Mouse (Mus musculus): ENCODE data around the gene Abcg5. TPM values are rescaled to one million over a fixed set of nuclear protein-coding genes. Genes with fewer than 3 reads are reported as not detected.

The Abcg5 gene
- polyA plus RNA-seq, 1 experiment from 2014 or later: 3.7 TPM

GRCm38 (mm10) chr17:84656653-84657421 is 26.0 kb downstream of the Abcg5 start:
- 56% methylated on average over 19 of the region's 19 CpGs for WGBS
- Histone ChIP-seq H3K4me3 (ENCODE audit: low read length) (no peak overlapping the region), H3K9me3 (ENCODE audit: control insufficient read depth, low read length) (no peaks in the 10 kb centered on the region), H3K4me2 (ENCODE audit: low read depth, low read length) (no peak overlapping the region), H3K27ac (ENCODE audit: low read length) (no peak overlapping the region), H3K36me3 (ENCODE audit: control insufficient read depth, insufficient read depth, low read length) (no peaks in the 10 kb centered on the region), H3K9ac (ENCODE audit: low read depth, low read length) (no peak overlapping the region), H3K4me1 (ENCODE audit: control insufficient read depth, insufficient read depth, low read length) (peaks cover 9% of the 10 kb centered on the region), H3K27me3 (replicated peaks; ENCODE audit: control insufficient read depth, insufficient read depth, low read length) (no peaks in the 10 kb centered on the region)
- no peak for ATAC-seq

- Histone ChIP-seq H3K4me2 (ENCODE audit: low read depth, low read length) (no peak overlapping the region), H3K27me3 (replicated peaks; ENCODE audit: control insufficient read depth, insufficient read depth, low read length) (no peaks in the 10 kb centered on the region)
- no peak for ATAC-seq
These were observed 26.6 kb downstream of the Abcg5 start for GRCm38 (mm10) chr17:84656205-84656604.

GRCm38 (mm10) chr17:84653544-84653943 is 29.3 kb downstream of the Abcg5 start:
- Histone ChIP-seq H3K9me3 (ENCODE audit: control insufficient read depth, low read length) (no peaks in the 10 kb centered on the region), H3K4me1 (ENCODE audit: control insufficient read depth, insufficient read depth, low read length) (peaks cover 6% of the 10 kb centered on the region; the same call in 1 of the 2 replicates), H3K9ac (ENCODE audit: low read depth, low read length) (no peak overlapping the region), H3K36me3 (ENCODE audit: control insufficient read depth, insufficient read depth, low read length) (no peaks in the 10 kb centered on the region), H3K27ac (ENCODE audit: low read length) (no peak overlapping the region), H3K4me3 (ENCODE audit: low read length) (no peak overlapping the region), H3K27me3 (replicated peaks; ENCODE audit: control insufficient read depth, insufficient read depth, low read length) (no peaks in the 10 kb centered on the region), H3K4me2 (ENCODE audit: low read depth, low read length) (no peak overlapping the region)
- ATAC-seq: no peak
- WGBS: 91% methylated on average over 9 of the region's 9 CpGs

More at GRCm38 (mm10) chr17:84656205-84656604, 26.6 kb downstream of the Abcg5 start:
- H3K4me3 ChIP-seq (ENCODE audit: low read length): no peak overlapping the region
- H3K9ac ChIP-seq (ENCODE audit: low read depth, low read length): no peak overlapping the region
- peaks cover 6% of the 10 kb centered on the region; the same call in 1 of the 2 replicates for H3K4me1 ChIP-seq (ENCODE audit: control insufficient read depth, insufficient read depth, low read length)
- no peak overlapping the region for H3K27ac ChIP-seq (ENCODE audit: low read length)
- H3K9me3 ChIP-seq (ENCODE audit: control insufficient read depth, low read length): no peaks in the 10 kb centered on the region
- no peaks in the 10 kb centered on the region for H3K36me3 ChIP-seq (ENCODE audit: control insufficient read depth, insufficient read depth, low read length)
- WGBS: 61% methylated on average over 5 of the region's 5 CpGs

- H3K27me3 ChIP-seq (replicated peaks; ENCODE audit: control insufficient read depth, insufficient read depth, low read length): no peaks in the 10 kb centered on the region
- no peak overlapping the region for H3K4me2 ChIP-seq (ENCODE audit: low read depth, low read length)
- H3K4me1 ChIP-seq (ENCODE audit: control insufficient read depth, insufficient read depth, low read length): peaks cover 13% of the 10 kb centered on the region
- WGBS: 71% methylated on average over 9 of the region's 9 CpGs
- H3K9me3 ChIP-seq (ENCODE audit: control insufficient read depth, low read length): no peaks in the 10 kb centered on the region
- H3K27ac ChIP-seq (ENCODE audit: low read length): no peak overlapping the region
- H3K9ac ChIP-seq (ENCODE audit: low read depth, low read length): no peak overlapping the region
- peak; percentile 89 for ATAC-seq
- H3K4me3 ChIP-seq (ENCODE audit: low read length): no peak overlapping the region
- H3K36me3 ChIP-seq (ENCODE audit: control insufficient read depth, insufficient read depth, low read length): no peaks in the 10 kb centered on the region
These were observed 32.4 kb downstream of the Abcg5 start for GRCm38 (mm10) chr17:84650302-84651017.

- ATAC-seq: no peak
- no peak overlapping the region for H3K9ac ChIP-seq (ENCODE audit: low read depth, low read length)
- peaks cover 13% of the 10 kb centered on the region for H3K4me1 ChIP-seq (ENCODE audit: control insufficient read depth, insufficient read depth, low read length)
- H3K36me3 ChIP-seq (ENCODE audit: control insufficient read depth, insufficient read depth, low read length): no peaks in the 10 kb centered on the region
- H3K9me3 ChIP-seq (ENCODE audit: control insufficient read depth, low read length): no peaks in the 10 kb centered on the region
- H3K4me2 ChIP-seq (ENCODE audit: low read depth, low read length): no peak overlapping the region
- 73% methylated on average over 4 of the region's 4 CpGs for WGBS
- H3K4me3 ChIP-seq (ENCODE audit: low read length): no peak overlapping the region
- no peak overlapping the region for H3K27ac ChIP-seq (ENCODE audit: low read length)
- H3K27me3 ChIP-seq (replicated peaks; ENCODE audit: control insufficient read depth, insufficient read depth, low read length): no peaks in the 10 kb centered on the region
These were observed 35.2 kb downstream of the Abcg5 start for GRCm38 (mm10) chr17:84647630-84648029.

- Histone ChIP-seq H3K27ac (ENCODE audit: low read length) (no peak overlapping the region), H3K9me3 (ENCODE audit: control insufficient read depth, low read length) (no peaks in the 10 kb centered on the region), H3K9ac (ENCODE audit: low read depth, low read length) (no peak overlapping the region), H3K4me1 (ENCODE audit: control insufficient read depth, insufficient read depth, low read length) (peaks cover 13% of the 10 kb centered on the region), H3K4me3 (ENCODE audit: low read length) (no peak overlapping the region), H3K36me3 (ENCODE audit: control insufficient read depth, insufficient read depth, low read length) (no peaks in the 10 kb centered on the region), H3K27me3 (replicated peaks; ENCODE audit: control insufficient read depth, insufficient read depth, low read length) (no peaks in the 10 kb centered on the region), H3K4me2 (ENCODE audit: low read depth, low read length) (no peak overlapping the region)
- 53% methylated on average over 2 of the region's 2 CpGs for WGBS
- ATAC-seq: no peak
These were observed 36.3 kb downstream of the Abcg5 start for GRCm38 (mm10) chr17:84646477-84646876.

GRCm38 (mm10) chr17:84645894-84646293 is 36.9 kb downstream of the Abcg5 start:
- H3K4me2 ChIP-seq (ENCODE audit: low read depth, low read length): no peak overlapping the region
- no peak overlapping the region for H3K9ac ChIP-seq (ENCODE audit: low read depth, low read length)
- WGBS: 18% methylated on average over 4 of the region's 7 CpGs
- ATAC-seq: no peak
- H3K27ac ChIP-seq (ENCODE audit: low read length): no peak overlapping the region
- H3K36me3 ChIP-seq (ENCODE audit: control insufficient read depth, insufficient read depth, low read length): no peaks in the 10 kb centered on the region
- peaks cover 13% of the 10 kb centered on the region for H3K4me1 ChIP-seq (ENCODE audit: control insufficient read depth, insufficient read depth, low read length)
- no peak overlapping the region for H3K4me3 ChIP-seq (ENCODE audit: low read length)
- no peaks in the 10 kb centered on the region for H3K27me3 ChIP-seq (replicated peaks; ENCODE audit: control insufficient read depth, insufficient read depth, low read length)
- H3K9me3 ChIP-seq (ENCODE audit: control insufficient read depth, low read length): no peaks in the 10 kb centered on the region

- H3K9me3 ChIP-seq (ENCODE audit: control insufficient read depth, low read length): no peaks in the 10 kb centered on the region
- no peak for ATAC-seq
- no peak overlapping the region for H3K27ac ChIP-seq (ENCODE audit: low read length)
- H3K9ac ChIP-seq (ENCODE audit: low read depth, low read length): no peak overlapping the region
- no peak overlapping the region for H3K4me2 ChIP-seq (ENCODE audit: low read depth, low read length)
- peaks cover 11% of the 10 kb centered on the region for H3K4me1 ChIP-seq (ENCODE audit: control insufficient read depth, insufficient read depth, low read length)
- H3K36me3 ChIP-seq (ENCODE audit: control insufficient read depth, insufficient read depth, low read length): no peaks in the 10 kb centered on the region
- 42% methylated on average over 9 of the region's 9 CpGs for WGBS
- no peaks in the 10 kb centered on the region for H3K27me3 ChIP-seq (replicated peaks; ENCODE audit: control insufficient read depth, insufficient read depth, low read length)
- H3K4me3 ChIP-seq (ENCODE audit: low read length): no peak overlapping the region
These were observed 37.7 kb downstream of the Abcg5 start for GRCm38 (mm10) chr17:84645119-84645518.

- no peak overlapping the region for H3K4me2 ChIP-seq (ENCODE audit: low read depth, low read length)
- H3K27me3 ChIP-seq (replicated peaks; ENCODE audit: control insufficient read depth, insufficient read depth, low read length): no peaks in the 10 kb centered on the region
- H3K27ac ChIP-seq (ENCODE audit: low read length): no peak overlapping the region
- H3K4me3 ChIP-seq (ENCODE audit: low read length): no peak overlapping the region
- H3K36me3 ChIP-seq (ENCODE audit: control insufficient read depth, insufficient read depth, low read length): no peaks in the 10 kb centered on the region
- H3K4me1 ChIP-seq (ENCODE audit: control insufficient read depth, insufficient read depth, low read length): peaks cover 9% of the 10 kb centered on the region
- no peaks in the 10 kb centered on the region for H3K9me3 ChIP-seq (ENCODE audit: control insufficient read depth, low read length)
- 57% methylated on average over 16 of the region's 16 CpGs for WGBS
- H3K9ac ChIP-seq (ENCODE audit: low read depth, low read length): no peak overlapping the region
- ATAC-seq: no peak
These were observed 38.3 kb downstream of the Abcg5 start for GRCm38 (mm10) chr17:84644292-84645050.
